Mouse (Mus musculus) liver, adult (tissue): Measurements from ENCODE around the gene Romo1.

Experiments
- GATA4 ChIP-seq: IDR thresholded peaks from 2 replicates; pipeline ENCODE4 v1.6.1; 2014; ENCODE audit warnings: mild to moderate bottlenecking, low read length; ENCODE audit not compliant: insufficient replicate concordance

Romo1 gene

GRCm38 (mm10) chr2:156177079-156177478 is 33.2 kb downstream of the Romo1 start:
- TF ChIP-seq GATA4, result no peak

- TF ChIP-seq GATA4, result no peak
These were observed 33.8 kb downstream of the Romo1 start for GRCm38 (mm10) chr2:156177651-156178050.

GRCm38 (mm10) chr2:156179046-156179795 is 35.4 kb downstream of the Romo1 start:
- no peak for TF ChIP-seq GATA4

GRCm38 (mm10) chr2:156179796-156180093 is 35.9 kb downstream of the Romo1 start:
- no peak for TF ChIP-seq GATA4

GRCm38 (mm10) chr2:156180094-156180821 is 36.4 kb downstream of the Romo1 start, which contains the start of gene Rbm39:
Rbm39 (minus strand) TSS chr2:156180238.
- TF ChIP-seq GATA4, result peak; percentile 87; the same call in 1 of the 2 replicates

GRCm38 (mm10) chr2:156180824-156181590 is 37.2 kb downstream of the Romo1 start:
- TF ChIP-seq GATA4, result no peak

- no peak for TF ChIP-seq GATA4
These were observed 37.8 kb downstream of the Romo1 start for GRCm38 (mm10) chr2:156181592-156181991.

- no peak for TF ChIP-seq GATA4
These were observed 46.4 kb downstream of the Romo1 start for GRCm38 (mm10) chr2:156190004-156190896.

- no peak for TF ChIP-seq GATA4
These were observed 47.7 kb downstream of the Romo1 start for GRCm38 (mm10) chr2:156191540-156191939.

- no peak for TF ChIP-seq GATA4
These were observed 48.2 kb downstream of the Romo1 start for GRCm38 (mm10) chr2:156192068-156192467.

- TF ChIP-seq GATA4, result no peak
These were observed 49.4 kb downstream of the Romo1 start for GRCm38 (mm10) chr2:156193066-156193862.

GRCm38 (mm10) chr2:156194571-156194970 is 50.7 kb downstream of the Romo1 start:
- TF ChIP-seq GATA4, result peak; percentile 87
